Mouse (Mus musculus): ENCODE data around the gene Npcd. TPM values are rescaled to one million over a fixed set of nuclear protein-coding genes. Genes with fewer than 3 reads are reported as not detected.

The Npcd gene
- polyA plus RNA-seq, 1 experiment from 2014 or later: 0.42 TPM

GRCm38 (mm10) chr15:79858979-79859378, 24.9 kb upstream of the Npcd start:
- 94% methylated on average over 5 of the region's 5 CpGs for WGBS

GRCm38 (mm10) chr15:79850143-79850542, 16.1 kb upstream of the Npcd start:
- Histone ChIP-seq H3K9ac (replicated peaks) (no peak overlapping the region), H3K36me3 (no peaks in the 10 kb centered on the region), H3K4me1 (peaks cover 3% of the 10 kb centered on the region), H3K27me3 (replicated peaks) (no peaks in the 10 kb centered on the region), H3K9me3 (replicated peaks) (no peaks in the 10 kb centered on the region), H3K4me3 (replicated peaks) (no peak overlapping the region), H3K4me2 (no peak overlapping the region), H3K27ac (replicated peaks) (no peak overlapping the region)
- no peak for ATAC-seq (ENCODE audit: low FRiP score)
- 88% methylated on average over 2 of the region's 2 CpGs for WGBS

More at GRCm38 (mm10) chr15:79858979-79859378, 24.9 kb upstream of the Npcd start:
- no peaks in the 10 kb centered on the region for H3K4me1 ChIP-seq
- H3K4me3 ChIP-seq (replicated peaks): no peak overlapping the region
- no peaks in the 10 kb centered on the region for H3K27me3 ChIP-seq (replicated peaks)
- no peak overlapping the region for H3K27ac ChIP-seq (replicated peaks)
- no peak overlapping the region for H3K4me2 ChIP-seq
- H3K9me3 ChIP-seq (replicated peaks): no peaks in the 10 kb centered on the region
- ATAC-seq (ENCODE audit: low FRiP score): no peak
- no peak overlapping the region for H3K9ac ChIP-seq (replicated peaks)
- no peaks in the 10 kb centered on the region for H3K36me3 ChIP-seq

- Histone ChIP-seq H3K27ac (replicated peaks) (no peak overlapping the region), H3K9me3 (replicated peaks) (no peaks in the 10 kb centered on the region), H3K4me3 (replicated peaks) (no peak overlapping the region), H3K27me3 (replicated peaks) (no peaks in the 10 kb centered on the region), H3K4me1 (peaks cover 3% of the 10 kb centered on the region), H3K9ac (replicated peaks) (no peak overlapping the region), H3K36me3 (no peaks in the 10 kb centered on the region), H3K4me2 (no peak overlapping the region)
- no peak for ATAC-seq (ENCODE audit: low FRiP score)
- WGBS: 39% methylated on average over 5 of the region's 5 CpGs
These were observed 13.1 kb upstream of the Npcd start for GRCm38 (mm10) chr15:79847100-79847499.

GRCm38 (mm10) chr15:79845986-79846385, 11.9 kb upstream of the Npcd start:
- no peak overlapping the region for H3K9ac ChIP-seq (replicated peaks)
- H3K4me3 ChIP-seq (replicated peaks): no peak overlapping the region
- H3K36me3 ChIP-seq: no peaks in the 10 kb centered on the region
- no peaks in the 10 kb centered on the region for H3K27me3 ChIP-seq (replicated peaks)
- no peaks in the 10 kb centered on the region for H3K9me3 ChIP-seq (replicated peaks)
- 38% methylated on average over 4 of the region's 4 CpGs for WGBS
- H3K4me1 ChIP-seq: peaks cover 3% of the 10 kb centered on the region
- no peak overlapping the region for H3K4me2 ChIP-seq
- no peak overlapping the region for H3K27ac ChIP-seq (replicated peaks)
- no peak for ATAC-seq (ENCODE audit: low FRiP score)

GRCm38 (mm10) chr15:79842985-79843384, 8.9 kb upstream of the Npcd start:
- Histone ChIP-seq H3K4me3 (replicated peaks) (no peak overlapping the region), H3K36me3 (no peaks in the 10 kb centered on the region), H3K27ac (replicated peaks) (no peak overlapping the region), H3K4me2 (no peak overlapping the region), H3K27me3 (replicated peaks) (no peaks in the 10 kb centered on the region), H3K9me3 (replicated peaks) (no peaks in the 10 kb centered on the region), H3K9ac (replicated peaks) (no peak overlapping the region), H3K4me1 (peaks cover 3% of the 10 kb centered on the region)
- no peak for ATAC-seq (ENCODE audit: low FRiP score)
- WGBS: 88% methylated on average over 3 of the region's 3 CpGs

GRCm38 (mm10) chr15:79840281-79840680, 6.2 kb upstream of the Npcd start:
- Histone ChIP-seq H3K9me3 (replicated peaks) (no peaks in the 10 kb centered on the region), H3K27ac (replicated peaks) (no peak overlapping the region), H3K27me3 (replicated peaks) (no peaks in the 10 kb centered on the region), H3K4me2 (no peak overlapping the region), H3K4me3 (replicated peaks) (no peak overlapping the region), H3K36me3 (no peaks in the 10 kb centered on the region), H3K9ac (replicated peaks) (no peak overlapping the region), H3K4me1 (peaks cover 8% of the 10 kb centered on the region)
- ATAC-seq (ENCODE audit: low FRiP score): no peak
- WGBS: 63% methylated on average over 2 of the region's 2 CpGs

- peak overlapping the region; percentile 96 for H3K4me2 ChIP-seq
- ATAC-seq (ENCODE audit: low FRiP score): no peak
- H3K27ac ChIP-seq (replicated peaks): peak overlapping the region; percentile 99
- H3K36me3 ChIP-seq: peaks cover 9% of the 10 kb centered on the region
- 0 out of 2 replicates have a peak overlapping the region, but pooled peaks have one; percentile 50 for H3K9ac ChIP-seq (replicated peaks)
- peaks cover 52% of the 10 kb centered on the region for H3K4me1 ChIP-seq
- H3K9me3 ChIP-seq (replicated peaks): no peaks in the 10 kb centered on the region
- H3K27me3 ChIP-seq (replicated peaks): no peaks in the 10 kb centered on the region
- WGBS: 39% methylated on average over 9 of the region's 9 CpGs
- peak overlapping the region; percentile 78 for H3K4me3 ChIP-seq (replicated peaks)
These were observed 834 bp upstream of the Npcd start for GRCm38 (mm10) chr15:79834881-79835260.

- H3K9ac ChIP-seq (replicated peaks): peak overlapping the region; percentile 86
- under 1% methylated on average over 41 of the region's 41 CpGs for WGBS
- H3K4me2 ChIP-seq: peak overlapping the region; percentile 96
- no peaks in the 10 kb centered on the region for H3K9me3 ChIP-seq (replicated peaks)
- H3K4me3 ChIP-seq (replicated peaks): peak overlapping the region; percentile 78
- H3K27me3 ChIP-seq (replicated peaks): no peaks in the 10 kb centered on the region
- H3K36me3 ChIP-seq: peaks cover 9% of the 10 kb centered on the region
- H3K27ac ChIP-seq (replicated peaks): peak overlapping the region; percentile 99
- peaks cover 66% of the 10 kb centered on the region for H3K4me1 ChIP-seq
- ATAC-seq (ENCODE audit: low FRiP score): 0 out of 2 replicates have a peak, but pooled peaks have one; percentile 1
These were observed 586 bp downstream of the Npcd start for GRCm38 (mm10) chr15:79833251-79834050.

- H3K36me3 ChIP-seq: peaks cover 19% of the 10 kb centered on the region
- WGBS: 27% methylated on average over 18 of the region's 18 CpGs
- ATAC-seq (ENCODE audit: low FRiP score): no peak
These were observed 1.8 kb downstream of the Npcd start for GRCm38 (mm10) chr15:79832064-79832900.

GRCm38 (mm10) chr15:79830388-79830787, 3.6 kb downstream of the Npcd start:
- H3K4me3 ChIP-seq (replicated peaks): no peak overlapping the region
- 12% methylated on average over 4 of the region's 4 CpGs for WGBS
- H3K4me2 ChIP-seq: no peak overlapping the region
- H3K36me3 ChIP-seq: peaks cover 21% of the 10 kb centered on the region
- H3K9me3 ChIP-seq (replicated peaks): no peaks in the 10 kb centered on the region
- H3K9ac ChIP-seq (replicated peaks): no peak overlapping the region
- no peaks in the 10 kb centered on the region for H3K27me3 ChIP-seq (replicated peaks)
- peaks cover 88% of the 10 kb centered on the region for H3K4me1 ChIP-seq
- ATAC-seq (ENCODE audit: low FRiP score): no peak
- H3K27ac ChIP-seq (replicated peaks): peak overlapping the region; percentile 50; the same call in 1 of the 2 replicates

More at GRCm38 (mm10) chr15:79832064-79832900, 1.8 kb downstream of the Npcd start:
- H3K27ac ChIP-seq (replicated peaks): peak overlapping the region; percentile 99
- no peaks in the 10 kb centered on the region for H3K27me3 ChIP-seq (replicated peaks)
- H3K9me3 ChIP-seq (replicated peaks): no peaks in the 10 kb centered on the region
- H3K4me3 ChIP-seq (replicated peaks): peak overlapping the region; percentile 78
- peaks cover 78% of the 10 kb centered on the region for H3K4me1 ChIP-seq
- peak overlapping the region; percentile 96 for H3K4me2 ChIP-seq
- H3K9ac ChIP-seq (replicated peaks): peak overlapping the region; percentile 86

- Histone ChIP-seq H3K27me3 (replicated peaks) (no peaks in the 10 kb centered on the region), H3K4me1 (peaks cover 88% of the 10 kb centered on the region), H3K27ac (replicated peaks) (no peak overlapping the region), H3K9me3 (replicated peaks) (no peaks in the 10 kb centered on the region), H3K9ac (replicated peaks) (peak overlapping the region; percentile 4; the same call in 1 of the 2 replicates), H3K4me3 (replicated peaks) (no peak overlapping the region), H3K36me3 (peaks cover 24% of the 10 kb centered on the region), H3K4me2 (no peak overlapping the region)
- WGBS: 65% methylated on average over 5 of the region's 5 CpGs
- no peak for ATAC-seq (ENCODE audit: low FRiP score)
These were observed 4.6 kb downstream of the Npcd start for GRCm38 (mm10) chr15:79829431-79829830.

Data from neural tube, embryonic 15.5 days (tissue).